Mouse (Mus musculus): ENCODE measurements around the gene 2810006K23Rik. TPM values are rescaled to one million over a fixed set of nuclear protein-coding genes. Genes with fewer than 3 reads are reported as not detected.

Gene 2810006K23Rik
- polyA plus RNA-seq, 2 experiments from 2014 or later = 11.0 to 18.3 TPM

Other genes starting within 250 kb of the 2810006K23Rik start
- 10 to 100 TPM; 12.0 to 23.4 TPM for gene Abcb9, start 232.3 kb upstream of the 2810006K23Rik start, polyA plus RNA-seq (2017; shearing (Covaris generic))
- 10 to 100 TPM; 16.3 to 21.2 TPM for gene Ogfod2, start 215.8 kb upstream of the 2810006K23Rik start, polyA plus RNA-seq (2017; shearing (Covaris generic))
- 10 to 100 TPM; 59.1 to 76.7 TPM for gene Arl6ip4, start 212.0 kb upstream of the 2810006K23Rik start, polyA plus RNA-seq (2017; shearing (Covaris generic))
- gene Pitpnm2, start 78.3 kb upstream of the 2810006K23Rik start, polyA plus RNA-seq (2017; shearing (Covaris generic)) = 10 to 100 TPM; 10.6 to 11.3 TPM
- gene Mphosph9, start 117 bp upstream of the 2810006K23Rik start, polyA plus RNA-seq (2017; shearing (Covaris generic)) = 10 to 100 TPM; 14.2 to 15.3 TPM
- gene Cdk2ap1, start 35.0 kb downstream of the 2810006K23Rik start, polyA plus RNA-seq (2017; shearing (Covaris generic)) = 10 to 100 TPM; 18.4 to 20.1 TPM
- 100 to 1,000 TPM; 135 to 152 TPM for gene Sbno1, start 97.9 kb downstream of the 2810006K23Rik start, polyA plus RNA-seq (2017; shearing (Covaris generic))
- 10 to 100 TPM; 23.4 to 26.8 TPM for gene Kmt5a, start 111.8 kb downstream of the 2810006K23Rik start, polyA plus RNA-seq (2017; shearing (Covaris generic))
- gene Rilpl2, start 150.3 kb downstream of the 2810006K23Rik start, polyA plus RNA-seq (2017; shearing (Covaris generic)) = 10 to 100 TPM; 69.3 to 73.3 TPM
- 10 to 100 TPM in 1 of 2 experiments, 1 to 10 TPM in 1; 5.0 to 12.3 TPM for gene Snrnp35, start 155.0 kb downstream of the 2810006K23Rik start, polyA plus RNA-seq (2017; shearing (Covaris generic))
- gene Rilpl1, start 203.3 kb downstream of the 2810006K23Rik start, polyA plus RNA-seq (2017; shearing (Covaris generic)) = under 1 TPM; 0.69 to 0.86 TPM
- 10 to 100 TPM; 67.0 to 80.4 TPM for gene Tmed2, start 212.6 kb downstream of the 2810006K23Rik start, polyA plus RNA-seq (2017; shearing (Covaris generic))
- gene Ddx55, start 224.8 kb downstream of the 2810006K23Rik start, polyA plus RNA-seq (2017; shearing (Covaris generic)) = 10 to 100 TPM; 16.3 to 16.6 TPM

Measured in activated CD4-positive, CD25-positive, alpha-beta regulatory T cell, adult 4 months (primary cell).